Mouse (Mus musculus) neural tube, embryonic 10.5 days (tissue): ENCODE results near the gene Myo1h.

ENCODE experiments used
- DNase-seq: peaks from one replicate; pipeline ENCODE4 v3.0.0-alpha.2; 2017; ENCODE audit warnings: low spot score; ENCODE audit errors: extremely low spot score

Myo1h gene

GRCm38 (mm10) chr5:114288874-114289273, at the start of gene Myo1h:
TSS of gene Myo1h (plus strand) at chr5:114289166.
- no peak for DNase-seq

GRCm38 (mm10) chr5:114239737-114240136, 49.2 kb upstream of the Myo1h start:
- no peak for DNase-seq

- DNase-seq, result no peak
These were observed 42.5 kb upstream of the Myo1h start for GRCm38 (mm10) chr5:114246465-114246864.

GRCm38 (mm10) chr5:114248174-114248589, 40.8 kb upstream of the Myo1h start:
- peak; percentile 82 for DNase-seq

- DNase-seq, result no peak
These were observed 29.5 kb upstream of the Myo1h start for GRCm38 (mm10) chr5:114259495-114259894.

GRCm38 (mm10) chr5:114261494-114261893, 27.5 kb upstream of the Myo1h start:
- no peak for DNase-seq

- DNase-seq, result peak; percentile 38
These were observed 24.9 kb upstream of the Myo1h start for GRCm38 (mm10) chr5:114264030-114264459.

- DNase-seq, result no peak
These were observed 24.2 kb upstream of the Myo1h start for GRCm38 (mm10) chr5:114264791-114265190.

- no peak for DNase-seq
These were observed 20.3 kb upstream of the Myo1h start for GRCm38 (mm10) chr5:114268646-114269045.

GRCm38 (mm10) chr5:114269499-114269898, 19.5 kb upstream of the Myo1h start:
- no peak for DNase-seq

- no peak for DNase-seq
These were observed 19.0 kb upstream of the Myo1h start for GRCm38 (mm10) chr5:114269984-114270383.

- peak; percentile 54 for DNase-seq
These were observed 15.1 kb upstream of the Myo1h start, which contains the start of gene Foxn4 for GRCm38 (mm10) chr5:114273693-114274402. TSS of gene Foxn4 (minus strand) at chr5:114273807.

GRCm38 (mm10) chr5:114275339-114275738, 13.6 kb upstream of the Myo1h start:
- DNase-seq, result no peak

- DNase-seq, result no peak
These were observed 13.0 kb upstream of the Myo1h start for GRCm38 (mm10) chr5:114275991-114276390.

GRCm38 (mm10) chr5:114279382-114280143, 9.4 kb upstream of the Myo1h start:
- DNase-seq, result no peak

- DNase-seq, result no peak
These were observed 6.6 kb upstream of the Myo1h start for GRCm38 (mm10) chr5:114282346-114282745.

- DNase-seq, result no peak
These were observed 4.2 kb upstream of the Myo1h start for GRCm38 (mm10) chr5:114284604-114285397.

GRCm38 (mm10) chr5:114285398-114285700, 3.6 kb upstream of the Myo1h start:
- DNase-seq, result no peak

GRCm38 (mm10) chr5:114286102-114286501, 2.9 kb upstream of the Myo1h start:
- DNase-seq, result no peak

- DNase-seq, result no peak
These were observed 1.9 kb upstream of the Myo1h start for GRCm38 (mm10) chr5:114286872-114287571.

GRCm38 (mm10) chr5:114288396-114288795, 570 bp upstream of the Myo1h start:
- no peak for DNase-seq
